Mouse (Mus musculus) forebrain, embryonic 12.5 days (tissue): Measurements from ENCODE around the gene Zfp709. TPM values are rescaled to one million over a fixed set of nuclear protein-coding genes. Genes with fewer than 3 reads are reported as not detected.
A peak's percentile ranks its signal among the peaks of the same experiment; 100 is the strongest.
"Not testable (repeated sequence)": the region's sequence is repeated elsewhere in the genome, so short reads cannot be mapped to it uniquely, and the experiment has no call there.

Experiments used
- ATAC-seq: fragments of 200-750 bp; cut with Nextera tagmentation; 2 replicates; pipeline ENCODE4 v1.8.0; 2017; ENCODE audit warnings: moderate TSS enrichment; ENCODE audit not compliant: low FRiP score
- H3K27ac ChIP-seq: fragments of 300-500 bp; sonication (generic); 2 replicates; pipeline ENCODE4 v1.5.1; 2016; ENCODE audit warnings: mild to moderate bottlenecking
- H3K27me3 ChIP-seq: fragments of 300-500 bp; sonication (generic); 2 replicates; pipeline ENCODE4 v1.6.1; 2016; ENCODE audit warnings: mild to moderate bottlenecking
- H3K36me3 ChIP-seq: fragments of 300-500 bp; sonication (generic); replicated peaks from 2 replicates; pipeline ENCODE4 v1.6.1; 2016; ENCODE audit warnings: mild to moderate bottlenecking
- H3K4me1 ChIP-seq: fragments of 300-500 bp; sonication (generic); 2 replicates; pipeline ENCODE4 v1.6.1; 2016
- H3K4me2 ChIP-seq: fragments of 300-500 bp; sonication (generic); 2 replicates; pipeline ENCODE4 v1.6.1; 2016; ENCODE audit warnings: mild to moderate bottlenecking, moderate library complexity
- H3K4me3 ChIP-seq: fragments of 300-500 bp; sonication (generic); replicated peaks from 2 replicates; pipeline ENCODE4 v1.5.1; 2016; ENCODE audit warnings: mild to moderate bottlenecking
- H3K9ac ChIP-seq: fragments of 300-500 bp; sonication (generic); 2 replicates; pipeline ENCODE4 v1.6.1; 2016; ENCODE audit warnings: mild to moderate bottlenecking
- H3K9me3 ChIP-seq: fragments of 300-500 bp; sonication (generic); 2 replicates; pipeline ENCODE4 v1.6.1; 2016
- WGBS: fragments of 180-500 bp; shearing (Covaris S2); methylation state at CpG from one replicate; pipeline ENCODE4 v1.1.7; 2016; 5-methylcytosine and 5-hydroxymethylcytosine counted together
- polyA plus RNA-seq: library from polyadenylated mRNA; unstranded; fragments of >200 nt; fragmentation: Nextera tagmentation; extraction: Ambion mirVana; gene quantifications from 2 replicates; pipeline ENCODE4 v1.2.1, GENCODE M21; 2016

Zfp709 gene
- 6.0 and 8.0 TPM in 2 replicates for polyA plus RNA-seq

DNA sequence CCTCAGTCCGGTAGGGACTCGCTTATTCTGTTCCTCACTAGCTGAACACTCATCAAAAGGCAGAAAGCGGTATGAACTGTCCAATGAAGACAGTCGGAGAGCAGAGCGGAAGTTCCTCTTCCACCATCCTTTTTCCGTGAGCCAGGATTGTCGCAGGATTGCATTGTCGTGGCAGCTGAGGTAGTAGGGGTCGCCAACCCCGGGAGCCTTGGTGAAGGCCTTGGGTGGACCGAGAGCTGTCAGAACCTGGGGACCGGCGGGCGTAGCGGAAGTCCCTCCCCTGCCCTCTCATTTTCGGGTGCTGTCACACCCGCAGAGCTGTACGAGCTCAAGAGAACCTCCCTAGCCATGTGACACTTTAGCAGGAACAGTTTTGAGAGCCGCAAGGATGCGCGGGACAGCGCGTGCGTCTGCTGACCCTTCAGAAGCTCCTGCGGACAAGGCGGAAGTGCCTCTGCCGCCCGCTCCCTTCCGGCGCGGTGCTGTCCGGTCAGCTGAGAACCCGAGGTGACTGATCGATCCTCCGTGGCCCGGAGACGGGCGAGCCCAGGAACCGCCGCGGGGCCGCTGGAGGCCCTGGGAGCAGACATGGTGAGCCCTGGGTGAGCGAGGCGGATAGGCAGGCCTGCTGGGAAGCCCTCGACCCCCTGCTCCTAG lies at the start of gene Zfp709:
Gene Zfp709, plus strand, starts transcription at position 402 of the 657 bp plus-strand sequence.
- Histone ChIP-seq H3K27ac (peak within 1 kb of the TSS; percentile 78), H3K36me3 (peaks cover 18% of the 10 kb centered on the region), H3K4me2 (peak within 1 kb of the TSS; percentile 82), H3K4me3 (peak within 1 kb of the TSS; percentile 73), H3K27me3 (no peaks in the 10 kb centered on the region), H3K9me3 (peaks cover 15% of the 10 kb centered on the region), H3K4me1 (peaks cover 6% of the 10 kb centered on the region; the same call in 1 of the 2 replicates), H3K9ac (peak within 1 kb of the TSS; percentile 78)
- 6% methylated on average over 45 of the region's 45 CpGs for WGBS
- peak; percentile 88 for ATAC-seq

DNA sequence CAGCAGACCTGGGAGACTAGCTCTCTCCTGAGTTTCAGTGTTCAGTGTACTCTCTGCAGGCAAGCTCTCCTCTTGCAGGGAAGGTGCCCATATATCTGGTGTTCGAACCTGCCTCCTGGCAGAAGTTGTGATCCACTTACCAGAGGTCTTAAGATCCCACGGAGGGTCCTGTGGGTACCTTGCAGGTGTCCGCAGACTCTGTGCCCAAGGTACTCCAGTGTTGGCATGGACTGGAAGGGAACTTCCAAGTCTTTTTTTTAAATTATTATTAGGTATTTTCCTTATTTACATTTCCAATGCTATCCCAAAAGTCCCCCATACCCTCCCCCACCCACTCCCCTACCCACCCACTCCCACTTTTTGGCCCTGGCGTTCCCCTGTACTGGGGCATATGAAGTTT lies 43.6 kb upstream of the Zfp709 start:
- not testable (repeated sequence) for H3K9ac ChIP-seq, H3K9me3 ChIP-seq, H3K4me2 ChIP-seq, H3K4me1 ChIP-seq, H3K4me3 ChIP-seq, H3K36me3 ChIP-seq, H3K27ac ChIP-seq, ATAC-seq, H3K27me3 ChIP-seq
- WGBS: 83% methylated on average over 4 of the region's 4 CpGs

DNA sequence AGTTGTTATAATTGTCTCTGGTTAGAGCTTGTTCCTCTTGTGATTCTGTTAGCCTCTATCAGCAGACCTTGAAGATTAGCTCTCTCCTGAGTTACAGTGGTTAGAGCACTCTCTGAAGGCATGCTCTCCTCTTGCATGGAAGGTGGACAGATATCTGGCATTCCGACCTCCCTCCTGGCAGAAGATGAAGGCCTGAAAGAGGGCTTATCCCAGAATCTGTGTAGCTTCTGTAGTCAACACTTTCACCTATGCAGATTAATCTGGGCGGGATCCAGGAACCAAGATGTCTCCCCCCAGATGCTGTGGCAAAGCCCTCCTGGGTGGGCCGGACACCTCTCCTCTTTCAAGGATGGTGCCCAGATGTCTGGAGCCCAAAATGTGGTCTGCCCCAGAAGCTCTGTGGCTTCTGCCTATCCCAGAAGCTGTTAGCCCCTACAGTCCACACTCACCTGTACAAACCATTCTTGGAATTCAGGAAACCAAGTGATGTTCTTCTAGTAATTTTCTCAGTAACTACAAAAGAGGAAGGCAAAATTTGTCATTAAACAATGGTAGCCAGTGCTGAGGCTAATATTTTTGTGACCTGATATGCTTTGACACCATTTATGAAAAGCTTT lies 40.5 kb upstream of the Zfp709 start:
- not testable (repeated sequence) for H3K4me3 ChIP-seq, H3K27ac ChIP-seq, H3K4me1 ChIP-seq, H3K27me3 ChIP-seq, H3K36me3 ChIP-seq, H3K9me3 ChIP-seq, H3K4me2 ChIP-seq, H3K9ac ChIP-seq, ATAC-seq
- 90% methylated on average over 3 of the region's 3 CpGs for WGBS

DNA sequence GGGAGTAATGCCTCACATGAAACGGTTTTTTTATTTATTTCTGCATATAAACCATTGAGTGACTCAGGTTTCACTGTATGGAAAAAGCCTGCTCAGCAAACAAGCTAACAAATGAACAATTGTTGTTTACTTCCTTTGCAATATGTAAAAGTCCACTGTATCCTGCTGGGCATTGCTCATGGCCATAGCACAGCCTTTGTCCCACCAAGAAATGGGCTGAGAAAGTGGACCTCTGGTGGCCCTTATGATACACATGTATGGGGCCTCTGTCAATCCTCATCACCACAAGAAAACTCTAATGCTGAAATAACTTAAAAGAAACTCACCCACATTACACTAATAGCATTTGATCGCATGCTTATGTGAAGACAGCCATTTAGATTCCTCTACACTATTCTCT lies 39.3 kb upstream of the Zfp709 start:
- H3K27me3 ChIP-seq: not testable (repeated sequence)
- 73% methylated on average over 2 of the region's 2 CpGs for WGBS

DNA sequence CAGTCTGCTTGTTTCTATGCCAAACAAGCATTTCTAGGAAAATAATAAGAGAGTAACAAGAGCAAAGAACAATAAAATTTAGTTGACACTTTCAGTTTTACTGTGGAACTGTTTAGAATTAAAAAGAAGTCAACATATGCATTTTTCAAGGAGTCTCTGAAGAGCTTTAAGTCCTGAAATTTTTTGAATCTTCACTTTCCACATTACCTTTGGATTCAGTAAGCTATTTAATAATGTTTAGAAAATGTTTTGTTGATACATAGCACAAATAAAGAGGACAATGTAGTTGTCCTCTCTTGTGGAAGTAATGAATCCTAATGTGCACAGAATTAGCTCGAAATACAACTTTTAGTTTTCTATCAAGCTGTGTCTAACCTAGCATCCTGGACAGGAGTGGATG lies 37.4 kb upstream of the Zfp709 start:
- not testable (repeated sequence) for H3K4me2 ChIP-seq, H3K36me3 ChIP-seq, H3K27me3 ChIP-seq, H3K27ac ChIP-seq, H3K9ac ChIP-seq, ATAC-seq, H3K4me1 ChIP-seq, H3K9me3 ChIP-seq, H3K4me3 ChIP-seq
- 71% methylated on average over 1 of the region's 1 CpGs for WGBS

More for the DNA sequence above, 39.3 kb upstream of the Zfp709 start:
- H3K36me3 ChIP-seq, H3K9ac ChIP-seq, H3K9me3 ChIP-seq, H3K27ac ChIP-seq, H3K4me2 ChIP-seq, H3K4me3 ChIP-seq, ATAC-seq, H3K4me1 ChIP-seq: not testable (repeated sequence)

DNA sequence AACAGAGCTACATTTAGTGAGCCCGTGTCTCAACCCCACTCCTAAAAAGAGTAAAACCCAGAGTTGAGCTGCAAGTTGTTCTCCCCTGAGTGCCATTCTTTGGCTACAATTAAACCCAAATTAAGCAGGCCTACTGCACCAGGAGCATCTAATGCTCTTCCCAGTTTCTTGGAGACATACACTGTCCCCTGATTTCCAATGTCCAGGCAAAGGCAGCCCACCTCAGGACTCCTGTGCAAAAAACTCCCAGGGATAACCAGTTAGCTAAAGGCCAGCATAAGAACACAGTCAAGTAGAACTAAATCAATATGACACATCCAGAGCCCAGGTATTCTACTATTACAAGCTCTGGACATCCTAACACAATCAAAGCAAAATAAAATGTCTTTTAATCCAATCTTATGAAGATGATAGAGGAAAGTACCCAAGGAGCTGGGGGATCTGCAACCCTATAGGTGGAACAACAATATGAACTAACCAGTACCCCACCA lies 35.8 kb upstream of the Zfp709 start:
- not testable (repeated sequence) for H3K27ac ChIP-seq, H3K36me3 ChIP-seq, H3K27me3 ChIP-seq, H3K4me1 ChIP-seq, H3K9me3 ChIP-seq, H3K4me2 ChIP-seq, ATAC-seq, H3K4me3 ChIP-seq, H3K9ac ChIP-seq
- WGBS: 89% methylated on average over 1 of the region's 1 CpGs

DNA sequence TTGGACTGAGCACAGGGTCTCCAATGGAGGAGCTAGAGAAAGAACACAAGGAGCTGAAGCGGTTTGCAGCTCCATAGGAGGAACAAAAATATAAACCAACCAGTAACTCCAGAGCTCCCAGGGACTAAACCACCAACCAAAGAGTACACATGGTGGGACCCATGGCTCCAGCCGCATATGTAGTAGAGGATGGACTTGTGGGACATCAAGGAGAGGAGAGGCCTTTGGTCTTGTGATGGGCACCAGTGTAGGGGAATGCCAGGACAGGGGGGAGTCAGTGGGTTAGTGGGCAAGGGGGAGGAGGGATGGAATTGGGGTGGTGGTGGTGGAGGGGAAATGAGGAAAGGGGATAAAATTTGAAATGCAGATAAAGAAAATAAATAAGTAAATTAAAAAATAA lies 35.1 kb upstream of the Zfp709 start:
- not testable (repeated sequence) for H3K4me2 ChIP-seq, ATAC-seq, H3K4me1 ChIP-seq, H3K9me3 ChIP-seq, H3K9ac ChIP-seq, H3K36me3 ChIP-seq, H3K4me3 ChIP-seq, H3K27me3 ChIP-seq, H3K27ac ChIP-seq
- 84% methylated on average over 2 of the region's 2 CpGs for WGBS

DNA sequence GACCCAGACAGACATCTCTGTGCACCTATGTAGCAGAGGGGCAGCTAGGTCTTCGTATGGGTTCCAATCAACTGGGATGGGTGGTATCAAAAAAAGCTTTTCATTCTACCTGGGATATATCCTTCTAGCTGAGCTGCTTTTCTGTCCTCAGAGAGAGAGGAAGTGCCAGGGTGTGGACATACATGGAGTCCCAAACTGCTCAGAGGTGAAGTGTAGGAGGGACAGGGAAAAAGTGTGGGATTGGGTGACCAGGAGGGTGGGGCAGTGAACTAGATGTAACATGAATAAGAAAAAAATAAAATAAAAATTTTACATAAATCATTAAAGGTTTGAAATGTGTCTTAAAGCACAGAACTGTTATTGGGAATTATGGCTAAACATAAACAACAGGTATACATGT lies 30.8 kb upstream of the Zfp709 start:
- not testable (repeated sequence) for ATAC-seq, H3K4me1 ChIP-seq, H3K36me3 ChIP-seq, H3K4me3 ChIP-seq, H3K27me3 ChIP-seq, H3K9ac ChIP-seq, H3K27ac ChIP-seq, H3K9me3 ChIP-seq, H3K4me2 ChIP-seq
- WGBS: 63% methylated on average over 1 of the region's 1 CpGs

DNA sequence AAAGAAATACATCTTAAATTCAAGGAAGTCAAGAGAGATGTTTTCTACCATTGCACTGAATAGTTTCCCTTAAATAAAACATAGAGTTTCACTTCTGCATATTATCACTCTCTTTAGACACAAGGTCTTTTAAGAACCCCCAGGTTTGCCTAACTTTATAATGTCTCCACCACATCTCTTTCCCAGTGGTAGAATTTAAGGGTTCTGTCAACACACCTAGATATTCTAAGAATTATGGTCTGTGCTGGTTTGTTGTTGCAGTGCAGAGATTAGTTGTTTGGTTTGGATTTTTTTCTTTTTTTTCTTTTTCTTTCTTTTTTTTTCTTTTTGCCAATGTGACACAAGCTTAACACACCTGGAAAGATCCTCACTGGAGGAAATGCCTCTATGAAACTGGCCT lies 28.5 kb upstream of the Zfp709 start:
- not testable (repeated sequence) for H3K4me2 ChIP-seq, H3K27ac ChIP-seq, ATAC-seq, H3K27me3 ChIP-seq, H3K4me1 ChIP-seq, H3K9ac ChIP-seq, H3K36me3 ChIP-seq, H3K4me3 ChIP-seq, H3K9me3 ChIP-seq

DNA sequence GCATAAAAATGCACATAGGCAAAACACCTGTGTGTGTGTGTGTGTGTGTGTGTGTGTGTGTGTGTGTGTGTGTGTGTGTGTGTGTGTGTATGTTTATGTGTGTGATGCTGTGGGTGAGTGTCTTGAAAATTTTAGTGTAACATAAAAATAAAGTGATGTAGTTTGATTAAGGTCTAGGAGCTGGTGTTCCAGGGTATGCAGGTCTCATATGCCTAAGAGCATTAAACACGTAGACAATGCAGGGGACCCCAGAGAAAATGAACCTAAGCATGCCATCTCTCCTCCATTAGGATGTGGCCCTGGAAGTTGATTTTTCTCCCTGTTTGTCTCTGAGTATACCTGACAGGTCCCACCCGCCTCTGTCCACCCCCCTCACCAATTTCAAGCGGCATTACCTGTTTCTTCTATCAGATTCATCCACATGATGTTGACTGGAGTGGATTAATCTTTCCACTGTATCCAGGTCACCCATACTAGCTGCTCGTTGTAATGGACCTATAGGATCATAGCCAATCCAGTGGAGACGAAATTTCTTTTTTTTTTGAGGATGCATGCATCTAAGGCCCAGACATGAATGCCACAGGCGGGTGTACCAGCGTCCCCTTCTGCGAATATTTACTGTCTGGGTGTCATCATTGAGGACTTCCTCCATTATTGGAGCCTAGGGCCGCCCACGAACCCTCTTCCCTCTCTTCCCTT lies 25.0 kb upstream of the Zfp709 start:
- H3K9ac ChIP-seq, H3K27me3 ChIP-seq, H3K9me3 ChIP-seq, H3K27ac ChIP-seq, H3K4me3 ChIP-seq, H3K36me3 ChIP-seq, H3K4me1 ChIP-seq, H3K4me2 ChIP-seq: not testable (repeated sequence)
- 80% methylated on average over 9 of the region's 10 CpGs for WGBS
- ATAC-seq: peak; percentile 49; the same call in 1 of the 2 replicates

DNA sequence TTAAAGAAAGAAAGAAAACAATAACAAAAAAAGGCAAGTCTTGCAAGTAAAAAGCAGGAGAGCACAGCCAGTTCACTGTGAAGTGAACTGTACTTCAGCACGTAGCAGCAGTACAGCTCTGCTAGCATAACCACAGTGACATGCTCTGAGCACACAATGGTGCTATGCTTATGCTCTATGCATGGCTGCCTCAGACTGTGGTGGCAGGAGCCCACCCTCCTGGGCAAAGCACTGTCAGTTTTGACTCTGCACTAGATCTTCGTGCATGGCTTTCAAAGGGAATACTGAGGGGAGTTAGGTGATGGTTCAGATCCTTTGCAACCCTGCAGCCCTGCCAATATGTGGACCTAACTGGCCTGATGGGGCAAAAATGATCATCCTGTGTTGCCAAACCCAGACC lies 24.5 kb upstream of the Zfp709 start:
- H3K9me3 ChIP-seq, H3K4me3 ChIP-seq, ATAC-seq, H3K9ac ChIP-seq, H3K4me1 ChIP-seq, H3K27ac ChIP-seq, H3K36me3 ChIP-seq, H3K4me2 ChIP-seq, H3K27me3 ChIP-seq: not testable (repeated sequence)
- 82% methylated on average over 2 of the region's 2 CpGs for WGBS

DNA sequence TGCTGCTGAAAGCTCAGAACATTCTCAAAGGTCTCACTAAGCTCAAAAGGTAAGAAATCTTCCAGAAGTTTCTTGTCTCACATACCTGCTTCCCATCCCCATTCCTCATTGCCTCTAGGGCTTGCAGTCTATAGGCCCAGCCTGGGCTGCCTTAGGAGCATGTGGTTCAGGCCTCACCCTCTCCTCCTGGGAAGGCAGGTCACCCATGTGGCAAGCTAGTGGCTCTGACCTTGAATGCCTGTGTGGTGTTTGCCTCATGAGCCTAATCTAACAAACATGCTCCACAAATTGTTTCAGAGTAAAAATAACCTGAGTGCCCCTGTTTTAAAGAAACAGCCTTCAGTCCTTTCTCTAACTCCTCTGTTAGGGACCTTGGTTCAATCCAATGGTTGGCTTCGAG lies 20.3 kb upstream of the Zfp709 start:
- H3K9ac ChIP-seq, H3K4me1 ChIP-seq, H3K27me3 ChIP-seq, H3K36me3 ChIP-seq, H3K27ac ChIP-seq, ATAC-seq, H3K4me2 ChIP-seq, H3K4me3 ChIP-seq, H3K9me3 ChIP-seq: not testable (repeated sequence)
- WGBS: 83% methylated on average over 1 of the region's 1 CpGs

DNA sequence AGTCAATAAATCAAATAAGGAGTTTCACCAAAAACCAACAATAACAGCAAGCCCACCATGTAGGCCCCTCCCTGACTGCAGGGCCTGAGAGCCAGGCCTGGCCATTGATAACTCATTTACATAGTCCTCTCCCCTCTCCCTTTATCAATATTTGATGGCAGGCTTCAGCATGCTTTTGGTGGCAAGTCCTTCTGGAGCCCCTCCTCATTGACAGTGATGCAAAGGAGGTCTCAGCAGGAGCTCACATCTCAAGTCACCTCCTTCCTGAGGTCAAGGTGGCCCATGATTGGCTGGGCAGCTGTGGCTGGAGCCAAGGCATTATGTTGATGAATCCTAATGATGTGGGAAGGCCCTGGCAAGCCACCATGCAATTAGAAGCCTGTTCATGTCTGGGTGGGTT lies 19.8 kb upstream of the Zfp709 start:
- H3K36me3 ChIP-seq, H3K27me3 ChIP-seq, ATAC-seq, H3K9ac ChIP-seq, H3K4me3 ChIP-seq, H3K9me3 ChIP-seq, H3K4me2 ChIP-seq, H3K4me1 ChIP-seq, H3K27ac ChIP-seq: not testable (repeated sequence)
